Mouse (Mus musculus): ENCODE data around the gene Plek2. TPM values are rescaled to one million over a fixed set of nuclear protein-coding genes. Genes with fewer than 3 reads are reported as not detected.
A peak's percentile ranks its signal among the peaks of the same experiment; 100 is the strongest.

The Plek2 gene
- polyA plus RNA-seq, 1 experiment from 2014 or later, result 2.6 TPM

- ATAC-seq (ENCODE audit: low FRiP score), result peak; percentile 43; the same call in 1 of the 2 replicates
- Histone ChIP-seq H3K4me3 (replicated peaks) (peak overlapping the region; percentile 96), H3K9ac (replicated peaks) (peak overlapping the region; percentile 76), H3K36me3 (peaks cover 12% of the 10 kb centered on the region), H3K27ac (replicated peaks) (peak overlapping the region; percentile 80), H3K9me3 (replicated peaks) (no peaks in the 10 kb centered on the region), H3K4me1 (peaks cover 45% of the 10 kb centered on the region), H3K27me3 (replicated peaks) (no peaks in the 10 kb centered on the region), H3K4me2 (peak overlapping the region; percentile 92)
- WGBS, result under 1% methylated on average over 30 of the region's 30 CpGs
Observed at GRCm38 (mm10) chr12:78860921-78861495, 45.8 kb downstream of the Plek2 start.

GRCm38 (mm10) chr12:78848246-78848645 lies 58.5 kb downstream of the Plek2 start:
- no peak overlapping the region for H3K9ac ChIP-seq (replicated peaks)
- WGBS, result 98% methylated on average over 4 of the region's 4 CpGs
- H3K4me2 ChIP-seq, result no peak overlapping the region
- H3K36me3 ChIP-seq, result peaks cover 64% of the 10 kb centered on the region
- H3K4me3 ChIP-seq (replicated peaks), result no peak overlapping the region
- H3K27ac ChIP-seq (replicated peaks), result no peak overlapping the region
- no peaks in the 10 kb centered on the region for H3K27me3 ChIP-seq (replicated peaks)
- H3K4me1 ChIP-seq, result no peaks in the 10 kb centered on the region
- no peaks in the 10 kb centered on the region for H3K9me3 ChIP-seq (replicated peaks)
- ATAC-seq (ENCODE audit: low FRiP score), result no peak

DNA sequence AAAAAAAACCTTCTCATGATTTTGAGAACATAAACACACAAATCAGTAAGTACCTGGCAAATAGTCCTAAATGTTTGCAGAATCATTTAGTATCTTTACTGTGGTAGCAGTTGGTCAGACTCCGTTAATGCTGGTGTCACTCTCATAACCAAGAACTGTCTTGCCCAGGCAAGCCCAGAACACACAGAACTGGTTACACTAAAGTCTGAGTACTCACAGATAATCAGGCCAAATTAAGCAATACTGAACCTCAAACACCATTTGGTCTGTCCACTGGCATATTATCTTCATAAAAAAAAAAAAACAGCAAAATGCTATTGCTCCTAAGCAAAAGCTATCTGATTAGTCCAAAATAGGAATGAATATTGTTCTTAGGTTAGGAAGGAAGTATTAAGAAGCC lies 64.3 kb downstream of the Plek2 start:
- H3K4me1 ChIP-seq, result no peaks in the 10 kb centered on the region
- H3K4me3 ChIP-seq (replicated peaks), result no peak overlapping the region
- 95% methylated on average over 1 of the region's 1 CpGs for WGBS
- H3K27me3 ChIP-seq (replicated peaks), result no peaks in the 10 kb centered on the region
- H3K27ac ChIP-seq (replicated peaks), result no peak overlapping the region
- no peak overlapping the region for H3K9ac ChIP-seq (replicated peaks)
- no peaks in the 10 kb centered on the region for H3K9me3 ChIP-seq (replicated peaks)
- H3K36me3 ChIP-seq, result peaks cover 68% of the 10 kb centered on the region
- no peak for ATAC-seq (ENCODE audit: low FRiP score)
- H3K4me2 ChIP-seq, result no peak overlapping the region

DNA sequence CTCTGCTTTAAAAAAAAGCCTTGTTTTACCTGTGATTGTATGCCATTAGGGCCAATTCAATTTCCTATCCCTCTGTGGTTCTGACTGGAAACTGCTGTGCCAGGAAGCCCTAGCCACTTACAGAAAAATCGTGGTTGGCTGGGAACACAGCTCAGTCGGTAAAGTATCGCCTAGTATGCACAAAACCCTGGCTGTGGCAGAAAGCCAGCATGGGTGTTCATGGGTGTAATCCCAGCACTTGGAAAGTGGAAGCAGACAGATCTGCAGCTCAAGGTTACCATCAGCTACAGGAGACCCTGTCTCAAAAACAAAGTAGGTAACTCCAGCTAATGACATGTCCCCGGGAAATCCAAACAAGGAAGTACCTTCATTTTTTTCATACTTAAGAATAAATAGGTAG lies 66.9 kb downstream of the Plek2 start:
- no peak overlapping the region for H3K4me2 ChIP-seq
- no peak for ATAC-seq (ENCODE audit: low FRiP score)
- H3K27ac ChIP-seq (replicated peaks), result no peak overlapping the region
- H3K9me3 ChIP-seq (replicated peaks), result no peaks in the 10 kb centered on the region
- peaks cover 65% of the 10 kb centered on the region for H3K36me3 ChIP-seq
- H3K4me1 ChIP-seq, result no peaks in the 10 kb centered on the region
- WGBS, result 88% methylated on average over 4 of the region's 4 CpGs
- H3K27me3 ChIP-seq (replicated peaks), result no peaks in the 10 kb centered on the region
- H3K9ac ChIP-seq (replicated peaks), result no peak overlapping the region
- H3K4me3 ChIP-seq (replicated peaks), result no peak overlapping the region

Other genes starting within 250 kb of the Plek2 start
- 0.34 and 0.59 TPM in 2 replicates for gene Fam71d, start 215.4 kb downstream of the Plek2 start, polyA plus RNA-seq (2015; fragmentation: Nextera tagmentation; extraction: Ambion mirVana)
- 14.5 and 14.6 TPM in 2 replicates for gene Mpp5, start 158.1 kb downstream of the Plek2 start, polyA plus RNA-seq (2015; fragmentation: Nextera tagmentation; extraction: Ambion mirVana)
- 111 and 125 TPM in 2 replicates for gene Atp6v1d, start 45.3 kb downstream of the Plek2 start, polyA plus RNA-seq (2015; fragmentation: Nextera tagmentation; extraction: Ambion mirVana)
- gene Eif2s1, start 45.1 kb downstream of the Plek2 start, polyA plus RNA-seq (2015; fragmentation: Nextera tagmentation; extraction: Ambion mirVana), result 147 and 170 TPM in 2 replicates
- gene Tmem229b, start 100.7 kb upstream of the Plek2 start, polyA plus RNA-seq (2015; fragmentation: Nextera tagmentation; extraction: Ambion mirVana), result 62.5 and 65.9 TPM in 2 replicates
- gene Plekhh1, start 122.2 kb upstream of the Plek2 start, polyA plus RNA-seq (2015; fragmentation: Nextera tagmentation; extraction: Ambion mirVana), result 2.0 and 2.7 TPM in 2 replicates
- 18.0 and 22.4 TPM in 2 replicates for gene Pigh, start 182.7 kb upstream of the Plek2 start, polyA plus RNA-seq (2015; fragmentation: Nextera tagmentation; extraction: Ambion mirVana)
- 27.2 and 30.5 TPM in 2 replicates for gene Arg2, start 223.8 kb upstream of the Plek2 start, polyA plus RNA-seq (2015; fragmentation: Nextera tagmentation; extraction: Ambion mirVana)

All from neural tube, embryonic 15.5 days (tissue).